Mouse (Mus musculus) liver, embryonic 11.5 days (tissue): ENCODE measurements around the gene Kpna4. TPM values are rescaled to one million over a fixed set of nuclear protein-coding genes. Genes with fewer than 3 reads are reported as not detected.

ENCODE experiments used
- ATAC-seq: fragments of 200-750 bp; cut with Nextera tagmentation; replicated peaks from 2 replicates; pipeline ENCODE4 v1.8.0; 2017; ENCODE audit warnings: moderate number of reproducible peaks, mild to moderate bottlenecking, moderate TSS enrichment, moderate library complexity; ENCODE audit not compliant: low FRiP score
- DNase-seq: peaks from one replicate; pipeline ENCODE4 v3.0.0-alpha.2; 2017; ENCODE audit warnings: low spot score
- H3K27ac ChIP-seq: fragments of 300-500 bp; sonication (generic); 2 replicates; pipeline ENCODE4 v1.5.1; 2014; ENCODE audit warnings: mild to moderate bottlenecking, low read depth, low read length, control low read depth
- H3K27me3 ChIP-seq: fragments of 300-500 bp; sonication (generic); replicated peaks from 2 replicates; pipeline ENCODE4 v1.6.1; 2014; ENCODE audit warnings: low read length, mixed read lengths; ENCODE audit not compliant: control insufficient read depth, insufficient read depth
- H3K36me3 ChIP-seq: fragments of 300-500 bp; sonication (generic); 2 replicates; pipeline ENCODE4 v1.6.1; 2014; ENCODE audit warnings: mild to moderate bottlenecking, low read length, moderate library complexity, mixed read lengths; ENCODE audit not compliant: control insufficient read depth, insufficient read depth
- H3K4me1 ChIP-seq: fragments of 300-500 bp; sonication (generic); replicated peaks from 2 replicates; pipeline ENCODE4 v1.6.1; 2014; ENCODE audit warnings: low read length, mixed read lengths; ENCODE audit not compliant: control insufficient read depth, insufficient read depth
- H3K4me2 ChIP-seq: fragments of 300-500 bp; sonication (generic); 2 replicates; pipeline ENCODE4 v1.6.1; 2014; ENCODE audit warnings: mild to moderate bottlenecking, control low read depth, moderate library complexity
- H3K4me3 ChIP-seq: fragments of 300-500 bp; sonication (generic); 2 replicates; pipeline ENCODE4 v1.5.1; 2014; ENCODE audit warnings: low read depth, low read length, control low read depth
- H3K9ac ChIP-seq: fragments of 300-500 bp; sonication (generic); 2 replicates; pipeline ENCODE4 v1.6.1; 2014; ENCODE audit warnings: low read depth, low read length, control low read depth
- H3K9me3 ChIP-seq: fragments of 300-500 bp; sonication (generic); 2 replicates; pipeline ENCODE4 v1.6.1; 2016; ENCODE audit warnings: low read length, inconsistent platforms, mixed read lengths; ENCODE audit not compliant: control insufficient read depth
- WGBS: fragments of 180-500 bp; shearing (Covaris S2); extraction: QIAGEN DNeasy Blood & Tissue Kit; methylation state at CpG from one replicate; pipeline ENCODE4 v1.1.7; 2014; 5-methylcytosine and 5-hydroxymethylcytosine counted together
- polyA plus RNA-seq: library from polyadenylated mRNA; unstranded; fragments of >200 nt; fragmentation: Nextera tagmentation; extraction: Ambion mirVana; gene quantifications from 2 replicates; pipeline ENCODE4 v1.2.1, GENCODE M21; 2014

Gene Kpna4
- polyA plus RNA-seq, 1 experiment from 2014 or later = 26.2 TPM

DNA sequence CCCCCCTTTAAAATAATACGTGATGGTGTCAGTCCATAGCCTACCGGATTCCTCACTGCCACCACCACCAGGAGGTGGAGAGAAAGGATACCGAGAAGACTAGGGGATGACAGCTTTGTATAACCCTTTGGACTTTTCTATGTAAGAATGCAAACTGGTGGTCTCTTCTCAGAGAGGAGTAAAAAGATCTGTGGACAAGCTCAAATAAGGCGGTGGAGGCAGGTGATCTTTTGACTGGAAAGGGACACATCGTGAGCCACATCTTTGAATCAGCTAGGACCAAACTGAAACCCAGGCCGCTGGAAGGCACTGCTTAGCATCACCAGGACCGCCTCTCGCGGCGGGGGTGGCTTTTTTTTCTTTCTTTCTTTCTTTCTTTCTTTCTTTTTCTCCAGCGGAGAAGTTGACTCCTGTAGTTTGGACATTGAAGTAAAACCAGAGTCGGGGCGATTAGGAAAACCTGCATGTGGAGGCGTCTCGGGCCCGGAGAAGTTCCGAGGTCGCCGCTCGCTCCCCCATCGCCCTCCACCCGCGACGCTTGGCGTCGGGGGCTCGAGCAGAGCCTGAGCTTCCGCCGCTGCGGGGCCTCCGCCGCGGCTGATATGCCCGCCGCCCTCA is 913 bp downstream of the Kpna4 start:
- H3K27ac ChIP-seq = peak overlapping the region; percentile 92
- H3K9ac ChIP-seq = peak overlapping the region; percentile 91
- H3K9me3 ChIP-seq = no peaks in the 10 kb centered on the region
- H3K27me3 ChIP-seq = no peaks in the 10 kb centered on the region
- no peaks in the 10 kb centered on the region for H3K36me3 ChIP-seq
- ATAC-seq (no peak), DNase-seq (no peak)
- under 1% methylated on average over 35 of the region's 35 CpGs for WGBS
- peaks cover 11% of the 10 kb centered on the region for H3K4me1 ChIP-seq
- H3K4me3 ChIP-seq = peak overlapping the region; percentile 96
- H3K4me2 ChIP-seq = peak overlapping the region; percentile 87

DNA sequence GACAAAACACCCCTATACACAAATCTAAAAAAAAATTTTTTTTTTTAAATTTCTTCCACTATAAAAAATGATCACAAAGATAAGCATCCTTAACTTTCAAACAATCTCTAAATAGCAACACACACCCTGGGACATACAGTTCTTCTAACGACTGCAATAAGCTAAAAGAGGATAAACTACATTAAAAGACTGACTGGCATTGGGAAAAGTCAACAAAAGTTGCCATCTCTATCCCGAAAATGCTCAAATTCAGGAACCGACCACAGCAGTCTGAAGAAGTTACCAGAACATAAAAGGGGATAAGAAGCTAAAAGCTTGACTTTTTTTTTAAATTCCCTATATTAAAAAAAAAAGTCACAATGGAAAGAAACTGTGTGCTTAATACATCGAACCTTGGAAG is 1.5 kb downstream of the Kpna4 start:
- ATAC-seq (no peak), DNase-seq (no peak)
- Histone ChIP-seq H3K4me1 (peaks cover 15% of the 10 kb centered on the region), H3K27ac (no peak overlapping the region), H3K9ac (no peak overlapping the region; the same call in 1 of the 2 replicates), H3K36me3 (no peaks in the 10 kb centered on the region), H3K4me2 (peak overlapping the region; percentile 87), H3K27me3 (no peaks in the 10 kb centered on the region), H3K9me3 (no peaks in the 10 kb centered on the region), H3K4me3 (peak overlapping the region; percentile 96)
- WGBS = 20% methylated on average over 4 of the region's 4 CpGs

GRCm38 (mm10) chr3:69118827-69119226 is 8.1 kb downstream of the Kpna4 start:
- peak; percentile 23; the same call in 1 of the 2 replicates for ATAC-seq
- Histone ChIP-seq H3K27ac (no peak overlapping the region), H3K4me3 (no peak overlapping the region), H3K9me3 (no peaks in the 10 kb centered on the region), H3K27me3 (no peaks in the 10 kb centered on the region), H3K4me2 (no peak overlapping the region), H3K9ac (no peak overlapping the region), H3K4me1 (peaks cover 13% of the 10 kb centered on the region), H3K36me3 (no peaks in the 10 kb centered on the region)
- DNase-seq = no peak
- WGBS = 54% methylated on average over 3 of the region's 3 CpGs

DNA sequence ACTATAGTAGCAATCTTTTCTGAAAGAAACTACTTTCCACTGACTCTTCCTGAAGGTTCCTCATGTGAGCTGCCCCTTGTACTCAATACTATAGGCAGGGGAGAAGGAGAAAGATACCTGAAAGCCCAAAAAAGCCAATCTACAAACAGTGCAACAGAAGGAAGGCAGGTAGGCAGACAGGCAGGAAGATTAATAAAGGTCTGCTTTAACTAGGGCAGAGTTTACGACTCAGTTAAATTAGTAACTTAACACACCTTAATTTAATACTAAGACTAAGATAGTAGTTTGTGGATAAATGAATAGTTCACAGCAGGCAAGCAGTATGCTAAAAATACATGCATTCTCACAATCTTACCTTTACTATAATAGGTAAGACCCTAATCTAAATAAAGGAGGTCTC is 12.2 kb downstream of the Kpna4 start:
- Histone ChIP-seq H3K4me3 (no peak overlapping the region), H3K9me3 (no peaks in the 10 kb centered on the region), H3K27ac (no peak overlapping the region), H3K9ac (no peak overlapping the region), H3K27me3 (no peaks in the 10 kb centered on the region), H3K4me1 (peaks cover 6% of the 10 kb centered on the region; the same call in 1 of the 2 replicates), H3K4me2 (no peak overlapping the region), H3K36me3 (no peaks in the 10 kb centered on the region)
- WGBS = 83% methylated on average over 1 of the region's 1 CpGs
- no peak for ATAC-seq
- no peak for DNase-seq

- DNase-seq (no peak), ATAC-seq (no peak)
- Histone ChIP-seq H3K27ac (no peak overlapping the region), H3K4me2 (no peak overlapping the region), H3K4me1 (peaks cover 4% of the 10 kb centered on the region; the same call in 1 of the 2 replicates), H3K4me3 (no peak overlapping the region), H3K9me3 (no peaks in the 10 kb centered on the region), H3K36me3 (no peaks in the 10 kb centered on the region), H3K27me3 (no peaks in the 10 kb centered on the region), H3K9ac (no peak overlapping the region)
- WGBS = 81% methylated on average over 1 of the region's 1 CpGs
These were observed 13.0 kb downstream of the Kpna4 start for GRCm38 (mm10) chr3:69113956-69114355.

DNA sequence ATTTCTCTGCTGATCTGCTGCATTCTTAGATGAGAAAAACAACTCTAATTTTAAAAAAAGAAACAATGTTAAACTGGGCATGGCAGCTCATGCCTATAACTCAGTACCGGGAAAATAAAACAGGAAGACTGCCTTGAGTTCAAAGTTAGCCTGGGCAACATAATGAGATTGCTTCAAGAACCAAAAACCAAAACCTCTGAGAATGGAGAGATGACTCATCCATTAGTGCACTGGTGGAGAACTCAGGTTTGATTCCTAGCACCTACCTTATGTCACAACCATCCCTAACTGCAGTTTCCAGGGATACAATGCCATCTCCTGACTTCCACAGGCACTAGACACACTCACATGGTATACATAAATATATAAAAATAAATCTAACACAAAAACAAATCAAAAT is 17.8 kb downstream of the Kpna4 start:
- Histone ChIP-seq H3K27me3 (no peaks in the 10 kb centered on the region), H3K4me1 (no peaks in the 10 kb centered on the region), H3K9me3 (no peaks in the 10 kb centered on the region), H3K4me3 (no peak overlapping the region), H3K36me3 (no peaks in the 10 kb centered on the region), H3K9ac (no peak overlapping the region), H3K4me2 (no peak overlapping the region), H3K27ac (no peak overlapping the region)
- ATAC-seq = no peak
- DNase-seq = no peak
- WGBS = 83% methylated on average over 1 of the region's 1 CpGs

DNA sequence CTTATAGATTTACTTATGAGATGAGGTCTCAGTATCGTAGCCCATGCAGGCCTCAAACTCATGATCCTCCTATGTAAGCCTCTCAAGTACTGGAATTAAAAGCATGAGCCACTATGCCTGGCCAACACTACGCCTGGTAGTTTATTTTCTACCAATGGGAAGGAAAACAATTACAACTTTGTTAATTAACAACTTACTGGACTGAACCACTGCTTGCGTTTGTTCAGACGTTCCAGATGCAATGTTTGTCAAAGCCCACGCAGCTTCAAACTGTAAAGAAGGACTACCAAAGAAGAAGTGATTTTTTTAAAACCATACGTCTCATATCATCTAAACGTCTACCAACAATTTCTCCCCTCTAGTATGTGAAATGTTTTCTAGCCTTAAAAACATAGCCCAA is 32.5 kb downstream of the Kpna4 start:
- no peak for DNase-seq
- H3K4me2 ChIP-seq = no peak overlapping the region
- H3K4me1 ChIP-seq = no peaks in the 10 kb centered on the region
- ATAC-seq = no peak
- H3K4me3 ChIP-seq = no peak overlapping the region
- H3K36me3 ChIP-seq = peaks cover 24% of the 10 kb centered on the region
- H3K27me3 ChIP-seq = no peaks in the 10 kb centered on the region
- H3K27ac ChIP-seq = no peak overlapping the region
- WGBS = 92% methylated on average over 7 of the region's 7 CpGs
- no peaks in the 10 kb centered on the region for H3K9me3 ChIP-seq
- H3K9ac ChIP-seq = no peak overlapping the region

DNA sequence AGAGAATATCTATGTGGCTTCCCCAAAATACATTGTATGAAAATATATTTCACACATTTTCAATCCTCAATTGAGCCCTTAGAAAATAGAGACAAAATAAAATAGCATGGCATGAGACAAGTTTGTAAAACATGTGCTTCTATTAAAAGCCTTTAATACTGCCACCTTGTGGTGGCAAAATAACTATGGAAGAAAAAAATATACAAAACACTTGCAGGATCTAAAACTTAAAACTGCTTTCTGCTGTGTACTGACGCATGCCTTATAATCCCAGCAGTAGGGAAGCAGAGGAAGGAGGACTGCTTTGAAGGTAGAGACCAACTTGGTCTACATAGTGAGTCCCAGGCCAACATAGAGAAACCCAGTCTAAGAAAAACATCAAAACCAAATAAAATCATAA is 62.9 kb downstream of the Kpna4 start:
- no peak overlapping the region for H3K4me3 ChIP-seq
- DNase-seq (no peak), ATAC-seq (no peak)
- no peak overlapping the region for H3K9ac ChIP-seq
- no peaks in the 10 kb centered on the region for H3K9me3 ChIP-seq
- H3K4me2 ChIP-seq = no peak overlapping the region
- H3K27me3 ChIP-seq = no peaks in the 10 kb centered on the region
- no peaks in the 10 kb centered on the region for H3K36me3 ChIP-seq
- H3K27ac ChIP-seq = no peak overlapping the region
- H3K4me1 ChIP-seq = no peaks in the 10 kb centered on the region
- WGBS = 50% methylated on average over 1 of the region's 1 CpGs

DNA sequence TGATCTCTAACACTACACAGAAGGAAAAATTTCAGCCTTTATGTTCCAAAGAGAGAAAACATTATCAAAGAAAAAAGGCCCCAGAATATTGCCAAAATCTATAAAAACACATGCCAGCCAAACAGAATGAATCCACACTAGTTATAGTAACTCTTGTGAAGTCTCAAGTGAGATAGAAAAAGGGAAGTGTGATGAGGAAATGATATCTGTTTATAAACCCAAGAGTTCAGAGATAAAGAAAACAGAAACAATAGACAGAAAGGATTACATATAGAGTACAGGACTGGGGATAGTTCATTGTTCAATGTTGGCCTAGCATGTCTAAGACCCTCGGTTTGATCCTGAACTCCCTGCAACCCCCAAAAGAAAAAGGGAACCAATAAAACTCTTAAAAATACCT is 64.1 kb downstream of the Kpna4 start:
- no peaks in the 10 kb centered on the region for H3K9me3 ChIP-seq
- ATAC-seq = no peak
- no peaks in the 10 kb centered on the region for H3K36me3 ChIP-seq

More for the DNA sequence above, 64.1 kb downstream of the Kpna4 start:
- Histone ChIP-seq H3K9ac (no peak overlapping the region), H3K4me1 (no peaks in the 10 kb centered on the region), H3K27ac (no peak overlapping the region), H3K27me3 (no peaks in the 10 kb centered on the region), H3K4me2 (no peak overlapping the region), H3K4me3 (no peak overlapping the region)
- no peak for DNase-seq
- WGBS = 86% methylated on average over 1 of the region's 1 CpGs
